Mouse (Mus musculus) embryonic facial prominence, embryonic 11.5 days (tissue): ENCODE results near the gene Tbc1d14. TPM values are rescaled to one million over a fixed set of nuclear protein-coding genes. Genes with fewer than 3 reads are reported as not detected.

Experiments
- polyA plus RNA-seq: library from polyadenylated mRNA; unstranded; fragments of >200 nt; fragmentation: Nextera tagmentation; extraction: Ambion mirVana; gene quantifications from 2 replicates; pipeline ENCODE4 v1.2.1, GENCODE M21; 2014

Gene Tbc1d14
- polyA plus RNA-seq, 1 experiment from 2014 or later = 42.7 TPM

Other genes starting within 250 kb of the Tbc1d14 start
- 4.6 and 6.4 TPM in 2 replicates for gene Sorcs2, start 195.1 kb downstream of the Tbc1d14 start, polyA plus RNA-seq
- gene Grpel1, start 128.3 kb downstream of the Tbc1d14 start, polyA plus RNA-seq = 61.3 and 61.4 TPM in 2 replicates
- 3.1 and 3.5 TPM in 2 replicates for gene Tada2b, start 109.0 kb downstream of the Tbc1d14 start, polyA plus RNA-seq
- 0.74 and 1.1 TPM in 2 replicates for gene Ccdc96, start 108.7 kb downstream of the Tbc1d14 start, polyA plus RNA-seq
- 28.0 and 28.6 TPM in 2 replicates for gene D5Ertd579e, start 102.7 kb upstream of the Tbc1d14 start, polyA plus RNA-seq
- 24.5 and 25.3 TPM in 2 replicates for gene Bloc1s4, start 155.4 kb upstream of the Tbc1d14 start, polyA plus RNA-seq
- 768 and 796 TPM in 2 replicates for gene Mrfap1, start 203.5 kb upstream of the Tbc1d14 start, polyA plus RNA-seq
- gene Man2b2, start 237.4 kb upstream of the Tbc1d14 start, polyA plus RNA-seq = 7.7 and 9.1 TPM in 2 replicates